Mouse (Mus musculus) 3134 (cell line): ENCODE measurements around the gene Fabp3.

Source experiments
- DNase-seq: peaks from one replicate; pipeline ENCODE4 v3.0.0-alpha.2; 2011; ENCODE audit warnings: low spot score; ENCODE audit not compliant: insufficient read length; ENCODE audit errors: extremely low read depth

Fabp3 gene

DNA sequence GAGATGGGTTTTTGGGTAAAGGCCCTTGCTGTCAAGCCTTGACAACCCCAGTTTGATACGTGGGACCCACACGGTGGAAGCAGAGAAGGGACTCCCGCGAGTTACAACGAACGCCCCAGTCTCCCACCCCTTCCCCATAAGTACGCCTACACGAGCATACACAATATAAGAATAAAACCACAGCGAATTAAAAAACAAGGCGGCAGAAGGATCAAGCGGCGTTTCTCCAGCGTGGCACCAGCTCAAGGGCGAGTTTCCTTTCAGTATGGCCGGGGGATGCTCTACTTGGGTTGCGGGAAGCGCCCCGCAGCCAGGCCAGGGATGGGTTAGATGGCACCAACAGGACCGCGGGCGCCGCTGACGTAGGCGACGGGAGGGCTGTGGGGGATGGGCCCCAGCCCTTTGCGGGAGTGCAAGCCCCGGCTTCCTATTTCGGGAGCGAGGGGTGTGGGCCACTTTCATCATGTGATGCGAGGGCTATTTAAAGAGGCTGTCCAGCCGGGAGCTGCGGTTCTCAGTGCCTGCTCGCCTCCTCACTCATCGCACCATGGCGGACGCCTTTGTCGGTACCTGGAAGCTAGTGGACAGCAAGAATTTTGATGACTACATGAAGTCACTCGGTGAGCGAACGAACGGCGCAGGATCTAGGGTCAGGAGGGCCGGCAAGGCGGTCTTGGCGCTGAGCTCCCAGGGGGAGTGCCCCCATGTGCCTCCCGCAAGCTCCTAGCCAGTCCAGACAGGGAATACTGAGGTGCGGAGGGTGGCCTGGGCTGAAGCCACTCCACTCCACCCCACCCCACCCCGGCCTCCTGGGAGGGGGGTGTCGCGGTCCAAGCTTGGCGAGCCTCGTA lies at the start of gene Fabp3, which contains the start of gene Gm10570:
Fabp3 (plus strand) TSS at position 365 of the 851 bp plus-strand sequence.
Gm10570 (minus strand) TSS at position 444 of the 851 bp plus-strand sequence.
- DNase-seq: no peak

DNA sequence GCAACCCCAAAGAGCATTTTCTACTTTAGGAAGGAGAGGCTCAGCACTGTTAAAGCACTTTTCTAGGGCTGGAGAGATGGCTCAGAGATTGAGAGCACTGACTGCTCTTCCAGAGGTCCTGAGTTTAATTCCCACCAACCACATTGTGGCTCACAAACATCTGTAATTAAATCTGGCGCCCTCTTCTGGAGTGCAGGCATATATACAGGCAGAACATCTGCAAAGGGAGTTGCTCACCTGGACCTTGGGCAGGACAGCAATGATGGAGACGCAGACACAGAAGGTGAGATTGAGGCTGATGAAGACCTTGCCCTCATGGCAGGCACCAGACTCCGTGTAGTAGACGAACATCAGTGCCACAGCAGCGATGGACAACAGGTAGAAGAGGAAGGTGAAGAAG lies 48.0 kb upstream of the Fabp3 start:
- DNase-seq: no peak

DNA sequence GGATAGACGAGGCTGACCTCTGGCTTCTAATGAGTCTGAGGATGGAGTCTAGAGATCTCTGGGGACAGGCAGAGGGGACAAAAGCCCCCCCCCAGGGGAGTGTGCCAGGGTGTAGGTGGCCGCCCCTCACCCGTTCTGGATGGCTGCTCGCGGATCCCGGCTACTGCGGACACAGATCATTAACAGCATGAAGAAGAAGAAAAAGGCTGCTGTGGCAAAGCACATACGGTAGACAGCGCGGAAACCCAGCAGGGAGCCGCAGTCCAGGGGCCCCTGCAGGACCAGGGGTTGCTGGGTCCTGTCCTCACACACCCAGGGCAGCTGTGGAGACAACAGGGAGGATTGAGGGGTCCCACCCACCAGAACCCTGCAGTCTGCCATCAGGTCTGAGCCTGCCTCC lies 44.3 kb upstream of the Fabp3 start:
- no peak for DNase-seq

DNA sequence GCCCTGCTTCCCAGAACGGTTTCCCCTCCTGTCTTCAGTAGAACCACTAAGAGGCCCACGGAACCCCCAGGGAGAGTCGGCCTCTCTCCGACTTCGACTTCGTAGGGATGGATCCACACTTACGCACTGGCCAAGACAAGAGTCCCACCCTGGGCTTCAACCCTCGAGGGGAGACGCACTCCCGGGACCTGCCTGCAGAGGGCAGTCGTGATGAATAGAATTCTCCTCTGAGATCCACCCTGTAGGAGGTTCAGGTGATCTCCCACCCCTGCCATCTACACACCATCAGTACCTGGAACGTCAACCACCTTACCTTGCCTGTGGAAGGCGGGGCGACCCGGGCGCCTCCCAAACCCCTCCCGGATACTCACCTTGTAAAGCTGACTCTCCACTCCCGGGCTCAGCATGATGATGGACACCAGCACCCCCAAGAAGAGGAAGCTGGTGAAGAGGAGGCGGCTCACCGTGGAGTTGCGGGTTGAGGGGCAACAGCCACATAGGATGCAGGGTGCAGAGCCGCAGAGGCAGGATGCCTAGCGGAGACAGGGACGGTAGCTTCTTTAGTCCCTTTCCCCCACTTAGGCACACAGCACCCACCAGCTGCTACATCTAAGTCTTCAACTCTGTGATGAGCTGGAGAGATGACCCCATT lies 43.6 kb upstream of the Fabp3 start:
- DNase-seq: peak; percentile 46

DNA sequence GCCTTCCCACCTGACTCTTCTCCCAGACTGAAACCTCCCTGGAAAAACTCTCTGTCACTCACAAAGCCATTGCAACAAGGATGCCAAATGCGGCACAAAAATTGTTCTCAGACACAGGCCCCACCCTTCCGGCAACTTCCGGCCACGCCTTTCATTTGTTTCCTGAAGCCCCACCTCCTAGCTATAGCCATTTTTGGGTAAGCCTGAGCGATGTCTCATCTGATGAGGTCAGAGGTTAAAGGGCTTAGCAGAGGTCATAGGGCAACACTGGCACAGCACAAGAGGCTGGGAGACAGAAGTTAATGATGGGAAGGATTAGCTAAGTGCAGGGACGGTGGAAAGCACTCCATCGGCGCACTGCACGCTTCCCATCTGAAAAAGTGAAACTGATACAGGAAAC lies 41.8 kb upstream of the Fabp3 start:
- no peak for DNase-seq

DNA sequence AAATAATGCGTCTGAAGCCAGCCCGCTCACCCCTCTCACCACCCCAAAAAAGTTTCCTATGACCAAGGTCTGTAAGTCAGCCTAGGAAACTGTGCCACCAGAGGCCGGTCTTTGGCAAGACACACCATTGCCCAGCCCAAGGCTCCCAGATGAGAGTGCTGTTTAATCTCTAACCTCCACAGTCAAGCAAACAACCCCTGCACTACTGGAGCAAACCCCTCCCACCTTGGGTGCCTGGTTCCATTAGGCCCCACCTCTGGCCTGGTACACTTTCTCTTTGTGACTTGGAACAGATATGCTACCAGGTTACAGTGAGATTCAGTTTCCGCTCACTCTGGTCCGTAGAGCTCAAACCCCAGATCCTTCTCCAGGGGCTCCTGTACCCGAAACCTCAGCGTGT lies 41.3 kb upstream of the Fabp3 start:
- DNase-seq: no peak

DNA sequence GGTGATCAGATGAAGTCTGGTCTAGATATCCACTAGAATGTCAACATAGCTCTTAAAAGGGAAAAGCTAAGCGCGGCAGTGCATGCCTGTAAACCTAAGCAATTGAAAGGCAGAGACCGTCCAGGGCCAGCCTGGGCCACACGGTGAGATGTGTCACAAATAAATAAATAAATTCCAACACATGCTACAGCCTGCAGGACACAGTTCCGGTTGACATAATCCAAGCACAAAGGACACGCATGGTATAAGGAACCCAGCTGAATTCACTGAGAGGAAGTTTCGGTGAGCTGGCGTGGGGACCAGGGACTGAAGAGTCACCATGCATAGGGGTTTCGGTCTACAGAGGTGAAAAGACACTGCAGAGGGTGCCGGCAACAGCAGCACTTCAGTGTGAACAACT lies 39.7 kb upstream of the Fabp3 start:
- no peak for DNase-seq

DNA sequence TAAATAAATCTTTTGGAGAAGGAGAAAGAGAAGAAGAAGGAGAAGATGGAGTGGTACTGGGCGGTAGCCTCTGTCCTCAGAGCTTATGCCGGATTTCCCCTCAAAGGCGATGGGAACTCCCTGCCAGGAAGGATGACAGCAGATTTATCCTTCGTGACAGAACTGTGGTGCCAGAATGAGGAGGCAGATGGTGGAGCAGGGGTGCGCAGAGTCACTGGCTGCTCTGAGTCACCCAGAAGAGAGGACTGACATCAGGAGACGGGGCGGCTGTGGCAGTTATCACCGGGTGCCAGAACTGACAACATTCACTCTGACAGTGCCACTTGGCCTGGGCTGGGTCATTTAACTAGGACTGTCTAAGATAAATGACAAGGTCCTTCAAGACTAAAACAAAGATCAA lies 38.3 kb upstream of the Fabp3 start:
- DNase-seq: peak; percentile 48

DNA sequence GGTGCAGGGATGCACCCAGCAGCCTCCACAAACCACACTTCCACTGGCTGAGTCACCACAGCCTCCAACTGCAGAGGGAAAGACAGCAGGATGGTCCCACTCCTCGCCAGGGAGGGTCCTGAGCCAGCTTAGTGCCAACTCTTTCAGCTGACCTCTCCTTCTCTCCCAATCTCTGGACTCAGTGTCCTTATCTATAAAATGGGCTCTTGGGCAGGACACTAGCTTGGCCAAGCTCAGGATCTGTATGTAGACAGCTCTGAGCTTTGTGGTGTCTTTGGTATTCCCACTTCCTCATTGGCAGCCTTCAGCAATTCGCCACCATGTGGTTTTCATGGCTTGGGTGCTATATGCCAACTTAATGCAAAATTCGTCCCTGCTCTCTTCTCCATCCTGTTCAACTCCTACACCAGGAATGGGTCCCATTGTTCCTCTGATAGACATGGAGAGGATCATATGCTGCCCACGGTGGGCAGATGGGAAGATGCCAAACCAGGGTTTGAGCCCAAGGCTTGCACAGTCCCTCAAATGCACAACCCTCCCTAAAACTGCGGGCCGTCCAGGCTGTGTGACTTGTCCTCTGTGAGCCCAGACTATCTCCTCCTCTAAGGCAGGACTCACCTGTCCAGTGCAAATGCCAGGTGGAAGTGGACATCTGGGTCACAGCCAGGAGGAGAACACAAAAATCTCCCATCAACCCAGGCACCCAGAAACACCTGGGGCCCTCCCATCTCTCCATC lies 37.6 kb upstream of the Fabp3 start:
- DNase-seq: peak; percentile 54

DNA sequence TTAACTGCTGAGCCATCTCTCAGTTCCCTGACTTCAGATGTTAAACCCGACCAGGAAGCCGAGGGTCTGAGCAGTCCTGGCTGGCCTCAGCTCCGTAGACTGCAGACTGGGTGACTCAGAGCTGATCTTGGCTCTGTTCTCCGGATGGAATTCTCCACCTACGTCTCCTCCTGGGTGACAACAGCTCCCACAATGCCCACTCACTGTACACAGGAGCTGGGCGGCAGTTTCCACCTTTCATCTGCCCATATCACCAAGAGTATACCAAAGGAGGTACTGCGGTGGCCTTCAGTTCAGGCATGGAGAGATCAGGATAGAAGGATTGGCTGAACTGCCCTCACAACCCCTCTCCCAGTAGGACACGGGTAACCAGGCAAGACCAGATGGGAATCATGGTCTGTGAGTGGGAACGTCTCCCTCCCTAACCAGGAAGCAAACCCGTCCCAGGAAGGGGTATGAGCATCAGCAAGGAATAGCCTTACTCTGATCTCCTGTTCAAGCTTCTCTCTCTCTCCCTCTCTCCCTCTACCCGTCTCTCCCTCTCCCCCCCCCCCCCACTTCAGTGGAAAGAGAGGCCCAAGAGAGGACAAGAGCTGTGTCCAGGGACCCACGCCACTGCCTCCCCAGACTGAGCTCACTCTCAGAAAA lies 34.6 kb upstream of the Fabp3 start:
- peak; percentile 69 for DNase-seq

DNA sequence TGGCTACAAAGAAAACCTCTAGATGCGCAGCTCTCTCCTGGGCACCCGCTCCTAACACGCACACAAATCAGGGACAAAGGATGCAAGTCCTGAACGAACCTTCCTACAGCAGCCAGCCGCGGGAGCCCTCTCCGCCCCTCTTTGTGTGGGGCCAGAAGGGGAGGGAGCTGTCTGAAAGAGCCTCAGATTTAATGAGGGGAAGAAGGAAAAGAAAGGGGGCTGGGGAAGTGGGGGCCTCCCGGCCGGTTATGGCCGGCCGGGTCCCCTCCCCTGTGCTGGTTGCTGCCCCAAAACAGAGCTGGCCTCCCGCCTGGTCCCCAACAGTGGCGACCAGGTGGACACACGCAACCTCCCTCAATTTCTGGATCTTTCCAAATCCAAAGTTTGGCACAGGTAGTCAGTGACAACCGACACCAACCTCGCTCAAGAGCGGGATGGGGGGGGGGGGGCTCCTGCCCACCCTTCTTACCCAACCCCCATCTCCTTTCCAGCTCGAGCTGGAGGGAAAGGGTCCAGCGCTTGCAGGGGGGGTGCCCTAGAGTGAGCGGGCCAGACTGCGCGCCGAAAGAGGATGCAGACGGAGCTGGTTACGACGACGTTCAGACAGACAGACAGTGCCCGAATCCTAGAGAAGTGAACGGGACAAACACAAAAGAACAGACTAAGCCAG lies 33.9 kb upstream of the Fabp3 start:
- DNase-seq: peak; percentile 47

DNA sequence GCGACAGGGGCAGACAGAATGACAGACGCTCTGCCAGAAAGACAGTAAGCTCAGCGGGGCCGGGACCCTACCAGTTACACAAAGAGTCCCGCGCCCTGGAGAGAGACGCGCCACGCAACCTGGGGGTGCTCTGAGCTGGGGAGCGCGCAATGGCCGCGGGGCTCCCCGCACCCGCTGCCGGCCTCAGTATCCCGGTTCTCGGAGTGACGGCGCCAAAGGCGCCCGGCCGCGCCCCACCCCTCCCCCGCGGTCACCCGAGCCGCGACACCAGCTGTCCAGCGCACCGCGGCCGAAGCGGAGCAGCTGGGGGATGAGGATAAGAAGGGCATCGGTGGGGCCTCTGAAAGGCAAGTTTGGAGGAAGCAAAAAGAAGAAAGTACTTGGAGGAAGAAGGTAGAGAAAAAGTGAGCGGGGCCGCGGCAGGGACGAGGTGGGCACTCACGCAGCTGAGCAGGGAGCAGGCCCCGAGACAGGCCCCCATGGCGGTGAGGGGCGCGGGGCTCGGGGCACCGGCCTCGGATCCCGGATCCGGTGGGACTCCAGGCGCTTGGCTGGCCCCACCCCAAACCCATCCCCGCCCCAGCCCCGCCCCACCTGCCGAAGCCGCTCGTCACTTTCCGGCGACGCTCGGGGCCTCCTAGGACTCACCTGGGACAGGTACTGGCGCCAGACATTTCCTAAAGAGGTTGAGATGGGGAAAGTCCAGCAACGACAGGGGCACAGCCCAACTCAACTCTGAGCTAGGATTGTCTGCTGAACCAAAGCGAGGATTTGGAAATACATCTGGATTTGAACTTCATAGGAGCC lies 33.2 kb upstream of the Fabp3 start:
- peak; percentile 29 for DNase-seq

DNA sequence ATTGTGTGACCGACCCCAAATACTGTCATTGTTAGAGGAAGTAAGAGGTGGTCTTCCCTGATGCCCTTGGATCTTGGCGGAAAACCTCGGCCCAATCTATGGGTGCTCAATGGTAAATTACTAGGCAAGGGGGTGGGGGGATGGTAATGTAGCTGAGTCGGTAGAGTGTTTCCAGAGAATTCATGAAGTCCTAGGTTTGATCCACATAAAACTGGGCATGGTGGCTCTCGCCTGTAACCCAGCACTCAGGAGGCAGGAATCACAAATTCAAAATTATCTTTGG lies 32.6 kb upstream of the Fabp3 start:
- DNase-seq: no peak

DNA sequence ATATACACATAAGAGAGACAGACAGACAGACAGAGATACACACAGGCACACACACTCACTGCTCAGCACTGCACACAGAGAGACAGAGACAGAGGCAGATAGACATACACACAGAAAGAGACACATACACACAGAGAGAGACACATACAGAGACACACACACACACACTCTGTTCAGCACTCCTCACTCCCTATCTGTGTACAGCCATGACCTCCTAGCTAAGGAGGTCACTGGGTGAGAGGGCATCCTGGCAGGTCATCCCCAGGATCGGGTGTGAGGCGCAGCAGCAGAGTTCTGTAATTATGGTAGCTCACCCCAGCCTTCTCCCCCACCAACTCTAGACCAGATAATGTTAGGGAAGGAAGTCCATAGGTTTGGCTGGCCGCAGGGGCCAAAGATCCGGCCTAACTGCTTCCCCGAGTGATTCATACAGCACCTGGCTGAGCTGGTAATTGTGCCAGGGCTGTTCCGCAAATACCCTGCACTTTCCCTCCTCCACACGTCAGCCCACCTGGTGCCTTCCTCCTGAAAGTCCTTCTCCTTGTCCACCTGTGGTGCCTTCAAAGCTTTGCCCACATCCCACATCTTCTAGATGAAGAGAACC lies 31.7 kb upstream of the Fabp3 start:
- no peak for DNase-seq

DNA sequence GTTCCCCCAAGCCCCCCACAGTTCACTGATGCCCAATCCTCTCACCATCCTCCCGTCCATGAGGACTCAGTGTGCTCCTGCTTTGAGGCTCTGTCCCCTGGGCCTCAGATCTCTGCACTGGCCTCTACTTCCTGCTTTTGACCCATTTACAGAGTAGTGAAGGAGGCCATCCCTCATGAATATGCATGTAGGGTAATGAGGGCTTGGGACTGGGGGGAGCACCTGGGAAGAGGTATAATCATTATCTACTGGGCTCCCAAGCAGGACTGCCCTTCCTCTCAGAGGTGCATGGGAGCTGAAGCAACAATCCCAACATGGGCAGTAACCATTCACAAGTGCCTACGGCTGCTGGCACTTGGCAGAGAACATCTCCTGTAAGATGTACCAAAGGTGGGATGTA lies 29.3 kb upstream of the Fabp3 start, which contains the start of gene Serinc2:
Serinc2 (minus strand) TSS at position 101 of the 400 bp plus-strand sequence.
- DNase-seq: no peak

DNA sequence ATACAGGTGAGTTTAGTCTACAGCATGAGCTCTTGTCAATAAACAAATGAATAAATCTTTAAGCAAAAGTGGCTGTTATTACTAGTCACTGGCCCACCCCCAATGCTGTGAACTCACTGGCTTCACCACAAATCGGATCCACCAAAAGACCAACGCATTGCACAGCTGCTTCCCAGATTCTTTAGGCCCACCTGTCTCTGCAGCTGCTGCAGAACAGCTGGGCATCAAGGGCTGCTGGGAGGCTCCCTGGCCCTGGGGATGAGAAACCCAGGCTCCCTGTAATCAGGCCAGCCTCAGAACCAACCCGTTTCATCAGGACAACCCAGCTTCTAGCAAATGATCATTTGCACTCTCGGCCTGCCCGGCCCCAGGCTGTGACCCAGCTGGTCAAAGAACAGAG lies 25.5 kb upstream of the Fabp3 start:
- DNase-seq: no peak

DNA sequence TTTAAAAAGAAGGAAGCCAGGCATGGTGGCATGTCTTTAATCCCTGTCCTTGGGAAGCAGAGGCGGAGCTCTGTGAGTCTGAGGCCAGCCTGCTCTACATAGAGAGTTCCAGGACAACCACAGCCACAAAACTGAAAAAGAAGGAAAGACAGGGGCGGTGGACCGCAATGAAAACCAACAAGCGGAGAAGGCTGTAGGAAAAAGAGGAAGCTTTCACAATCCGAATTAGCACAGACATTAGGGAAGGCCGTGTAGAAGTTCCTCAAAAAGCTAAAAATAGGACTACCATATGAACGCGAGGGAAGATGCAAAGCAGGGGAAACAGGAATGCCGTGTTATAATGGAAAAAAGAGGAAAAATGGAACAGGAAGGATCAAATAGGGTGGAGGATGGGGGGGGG lies 24.6 kb upstream of the Fabp3 start:
- DNase-seq: no peak

DNA sequence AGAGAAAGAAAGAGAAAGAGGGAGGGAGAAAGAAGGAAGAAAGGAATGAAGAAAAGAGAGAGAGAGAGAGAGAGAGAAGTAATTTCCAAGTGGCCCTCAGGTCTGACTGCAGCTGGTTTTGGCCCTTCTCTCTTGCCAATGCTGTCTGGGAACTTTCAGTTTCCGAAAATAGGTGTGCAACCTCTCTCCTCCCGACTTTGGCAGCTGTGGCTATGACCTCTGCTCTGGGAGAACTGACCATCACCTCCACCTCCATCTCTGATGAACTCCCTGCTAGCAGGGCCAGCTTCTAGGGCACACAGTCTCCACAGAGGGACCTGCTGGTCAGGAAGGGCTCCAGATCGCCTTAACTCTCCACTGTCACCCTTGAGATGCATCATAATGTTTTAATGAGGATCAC lies 21.9 kb upstream of the Fabp3 start:
- no peak for DNase-seq

DNA sequence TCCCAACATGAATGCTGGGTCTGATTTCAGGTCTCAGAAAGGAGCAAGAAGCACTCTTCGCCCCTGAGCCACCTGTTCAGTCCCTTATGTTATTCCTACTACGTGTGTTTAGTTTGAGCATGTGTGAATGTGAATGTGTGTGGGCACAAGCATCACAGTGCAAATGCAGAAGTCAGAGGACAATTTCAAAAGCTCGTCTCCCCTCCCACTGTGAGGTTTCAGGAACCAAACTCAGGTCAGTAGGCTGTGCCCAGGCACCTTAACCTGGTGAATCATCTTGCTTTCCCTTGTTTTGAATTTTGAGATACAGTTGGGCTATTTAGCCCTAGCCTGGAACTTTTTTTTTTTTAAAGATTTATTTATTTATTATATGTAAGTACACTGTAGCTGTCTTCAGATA lies 18.6 kb upstream of the Fabp3 start:
- no peak for DNase-seq
